Mouse (Mus musculus) retina, embryonic 14.5 days (tissue): ENCODE measurements at regions not wholly inside any gene's neighbourhood (a gene's known extent, or its start where the extent isn't known, plus 50 kb on each side); places are given as distances from the start of the nearest gene placed in this dataset.

Experiments
- DNase-seq: peaks from one replicate; pipeline ENCODE4 v3.0.0-alpha.2; 2015; ENCODE audit warnings: low spot score

GRCm38 (mm10) chr10:106113083-106113482, 271.9 kb upstream of the Mettl25 start:
- no peak for DNase-seq

GRCm38 (mm10) chr10:106114743-106115486, 273.7 kb upstream of the Mettl25 start:
- DNase-seq: peak; percentile 54

GRCm38 (mm10) chr10:106121826-106122225, 280.6 kb upstream of the Mettl25 start:
- DNase-seq: peak; percentile 57

- no peak for DNase-seq
Measured at GRCm38 (mm10) chr10:106122952-106123351, 281.8 kb upstream of the Mettl25 start.

GRCm38 (mm10) chr10:106172131-106172530, 298.0 kb upstream of the Ppfia2 start:
- DNase-seq: no peak

- peak; percentile 18 for DNase-seq
Measured at GRCm38 (mm10) chr10:106174433-106174832, 295.7 kb upstream of the Ppfia2 start.

- DNase-seq: no peak
Measured at GRCm38 (mm10) chr10:106179651-106180050, 290.5 kb upstream of the Ppfia2 start.

GRCm38 (mm10) chr10:106202566-106202965, 267.6 kb upstream of the Ppfia2 start:
- DNase-seq: no peak

GRCm38 (mm10) chr10:106224251-106224650, 245.9 kb upstream of the Ppfia2 start:
- no peak for DNase-seq

GRCm38 (mm10) chr10:106242180-106242579, 228.0 kb upstream of the Ppfia2 start:
- DNase-seq: no peak

- no peak for DNase-seq
Measured at GRCm38 (mm10) chr10:106254106-106254505, 216.0 kb upstream of the Ppfia2 start.

GRCm38 (mm10) chr10:106259811-106260210, 210.3 kb upstream of the Ppfia2 start:
- no peak for DNase-seq

GRCm38 (mm10) chr10:106273335-106273734, 196.8 kb upstream of the Ppfia2 start:
- no peak for DNase-seq

GRCm38 (mm10) chr10:106289951-106290350, 180.2 kb upstream of the Ppfia2 start:
- peak; percentile 92 for DNase-seq

- DNase-seq: peak; percentile 78
Measured at GRCm38 (mm10) chr10:106290736-106291135, 179.4 kb upstream of the Ppfia2 start.

GRCm38 (mm10) chr10:106295501-106295900, 174.6 kb upstream of the Ppfia2 start:
- no peak for DNase-seq

GRCm38 (mm10) chr10:106335166-106335565, 135.0 kb upstream of the Ppfia2 start:
- no peak for DNase-seq

GRCm38 (mm10) chr10:106351663-106352062, 118.5 kb upstream of the Ppfia2 start:
- no peak for DNase-seq

- DNase-seq: no peak
Measured at GRCm38 (mm10) chr10:106375653-106376052, 94.5 kb upstream of the Ppfia2 start.

- no peak for DNase-seq
Measured at GRCm38 (mm10) chr10:106376161-106376560, 94.0 kb upstream of the Ppfia2 start.

- no peak for DNase-seq
Measured at GRCm38 (mm10) chr10:106380628-106381027, 89.5 kb upstream of the Ppfia2 start.

GRCm38 (mm10) chr10:106408705-106409104, 61.4 kb upstream of the Ppfia2 start:
- no peak for DNase-seq

- DNase-seq: no peak
Measured at GRCm38 (mm10) chr10:106413181-106413580, 57.0 kb upstream of the Ppfia2 start.

GRCm38 (mm10) chr10:106414990-106415389, 55.1 kb upstream of the Ppfia2 start:
- no peak for DNase-seq
